Mouse (Mus musculus): ENCODE data around the gene Acmsd.

Gene Acmsd

DNA sequence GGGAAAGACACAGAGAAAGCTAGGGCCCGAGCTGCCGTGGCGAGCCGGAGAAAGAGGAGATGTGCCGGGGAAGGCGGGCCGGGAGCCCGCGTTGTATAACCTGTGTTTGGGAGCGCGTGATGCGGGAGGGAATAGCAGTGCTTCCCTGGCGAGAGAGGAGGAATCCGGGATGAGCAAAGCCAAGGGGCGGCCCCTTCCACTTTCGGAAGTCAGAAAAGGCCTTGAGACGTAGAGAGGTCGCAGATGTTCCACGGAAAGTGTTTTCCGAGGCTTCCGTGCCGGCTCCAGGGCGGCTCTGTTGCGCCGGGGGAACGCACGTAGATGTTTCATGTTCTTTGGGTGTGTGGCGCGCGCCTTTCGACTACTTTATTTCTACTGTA lies 45.3 kb downstream of the Acmsd start:
- no peak; the same call in 1 of the 2 replicates for ATAC-seq (ENCODE audit: insufficient number of reproducible peaks, low FRiP score, low TSS enrichment)

- no peak for ATAC-seq (ENCODE audit: insufficient number of reproducible peaks, low FRiP score, low TSS enrichment)
These were observed 46.0 kb downstream of the Acmsd start for GRCm38 (mm10) chr1:127775206-127775720.

DNA sequence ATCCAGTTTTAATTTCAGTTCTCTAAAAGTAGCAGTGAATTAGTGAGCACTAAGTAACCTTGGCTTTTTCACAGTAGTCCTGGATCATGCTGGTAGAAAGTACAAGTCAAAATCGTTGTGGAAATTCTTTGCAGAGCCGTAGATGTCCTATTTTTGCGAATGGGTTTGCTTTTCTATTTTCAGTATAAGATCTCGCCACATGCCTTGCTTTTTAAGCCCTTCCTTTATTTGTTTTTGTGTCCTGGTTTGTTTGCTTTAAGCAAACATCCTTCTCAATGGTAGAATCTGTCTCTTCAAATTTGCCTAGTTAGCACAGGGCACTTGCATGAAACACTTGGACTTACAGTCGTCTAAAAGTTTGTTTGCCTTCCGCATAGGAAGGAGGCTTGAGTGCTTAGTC lies 47.0 kb downstream of the Acmsd start:
- no peak for ATAC-seq (ENCODE audit: insufficient number of reproducible peaks, low FRiP score, low TSS enrichment)

DNA sequence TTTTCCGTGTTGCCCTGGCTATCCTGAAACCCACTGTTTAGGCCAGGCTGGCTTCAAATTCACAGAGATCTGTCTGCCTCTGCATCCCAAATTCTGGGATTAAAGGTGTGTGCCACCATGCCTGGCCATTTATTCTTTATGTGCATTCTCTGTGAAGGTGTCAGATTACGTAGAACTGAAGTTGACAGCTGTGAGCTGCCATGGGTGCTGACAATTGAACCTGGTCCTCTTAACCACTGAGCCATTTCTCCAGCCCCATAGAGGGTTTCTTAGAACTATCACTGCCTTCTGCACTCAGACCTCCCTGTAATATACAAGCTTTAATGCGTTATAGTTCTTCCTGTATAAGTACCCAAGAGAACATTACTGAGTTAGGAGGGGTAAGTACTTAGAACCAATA lies 49.4 kb downstream of the Acmsd start:
- ATAC-seq (ENCODE audit: insufficient number of reproducible peaks, low FRiP score, low TSS enrichment) = no peak

DNA sequence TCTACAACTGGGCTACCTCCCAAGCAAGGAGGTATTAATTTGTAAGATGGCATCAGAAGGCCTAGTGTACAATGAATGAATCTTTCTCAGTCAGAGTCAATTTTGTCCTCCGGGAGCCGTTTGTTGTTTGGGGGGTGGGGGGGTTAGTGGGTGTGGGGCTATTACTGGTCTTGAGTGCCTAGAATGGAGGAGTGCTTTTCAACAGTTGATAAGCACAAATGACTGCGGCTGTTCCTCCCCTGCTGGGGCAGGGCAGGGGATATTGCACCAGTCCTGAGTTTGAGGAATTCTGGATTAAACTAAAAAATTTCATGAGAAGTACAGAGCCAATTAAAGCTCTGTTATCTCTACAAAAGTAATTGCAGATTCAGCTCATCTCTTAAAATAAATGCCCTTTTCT lies 50.9 kb downstream of the Acmsd start:
- no peak for ATAC-seq (ENCODE audit: insufficient number of reproducible peaks, low FRiP score, low TSS enrichment)

DNA sequence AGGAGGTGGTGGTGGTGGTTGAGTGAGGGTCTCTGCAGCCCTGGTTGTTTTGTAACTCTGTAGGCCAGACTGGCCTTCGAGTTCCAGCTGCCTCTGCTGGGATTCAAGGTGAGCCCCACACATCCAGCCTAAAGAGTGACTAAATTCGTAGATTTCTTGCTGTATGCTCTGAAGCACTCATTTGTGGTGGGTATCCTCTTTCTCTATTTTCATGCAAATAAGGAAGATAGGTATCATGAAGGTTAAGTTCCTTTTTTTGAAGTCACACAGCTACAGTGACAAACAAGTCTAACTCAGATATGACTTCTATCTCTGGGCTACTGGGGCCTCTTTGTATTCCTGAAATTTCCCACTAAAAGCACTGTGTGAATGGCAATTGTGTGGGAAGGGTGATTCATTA lies 51.6 kb downstream of the Acmsd start:
- no peak for ATAC-seq (ENCODE audit: insufficient number of reproducible peaks, low FRiP score, low TSS enrichment)

GRCm38 (mm10) chr1:127783862-127784261 lies 54.6 kb downstream of the Acmsd start:
- no peak for ATAC-seq (ENCODE audit: insufficient number of reproducible peaks, low FRiP score, low TSS enrichment)

DNA sequence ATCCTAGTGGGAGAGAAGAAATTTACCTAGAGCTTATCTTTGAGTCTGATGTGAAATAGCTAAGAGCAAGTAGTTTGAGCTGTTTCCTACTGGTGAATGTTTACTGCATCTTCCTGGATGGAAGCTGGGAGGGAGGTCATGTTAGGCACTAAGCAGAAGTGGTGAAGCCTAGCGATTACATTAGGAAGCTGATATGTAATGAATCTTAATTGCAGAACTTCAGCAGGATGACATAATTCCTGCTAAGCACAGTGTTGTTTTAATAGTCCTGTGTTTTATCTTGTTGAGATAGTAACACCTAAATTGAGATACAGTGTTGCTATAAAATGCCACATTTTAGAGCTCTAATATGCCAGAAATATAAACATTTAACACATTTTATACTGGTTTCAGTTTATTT lies 56.7 kb downstream of the Acmsd start:
- ATAC-seq (ENCODE audit: insufficient number of reproducible peaks, low FRiP score, low TSS enrichment) = no peak

DNA sequence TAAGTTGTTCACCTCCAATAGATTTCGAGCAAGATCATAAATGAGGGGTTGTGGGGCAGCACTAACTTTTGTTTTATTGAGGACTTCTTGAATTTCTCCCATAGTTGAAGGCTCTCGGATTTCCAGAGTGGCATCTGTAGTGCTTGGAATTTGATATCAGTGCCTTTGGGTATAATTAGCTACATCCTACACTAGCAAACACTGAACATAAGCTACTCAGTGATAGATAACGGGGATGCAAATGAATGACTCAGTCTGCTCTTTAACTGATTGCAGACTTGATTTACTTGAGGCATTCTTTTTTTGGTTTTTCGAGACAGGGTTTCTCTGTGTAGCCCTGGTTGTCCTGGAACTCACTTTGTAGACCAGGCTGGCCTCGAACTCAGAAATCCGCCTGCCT lies 59.7 kb downstream of the Acmsd start:
- ATAC-seq (ENCODE audit: insufficient number of reproducible peaks, low FRiP score, low TSS enrichment) = no peak

DNA sequence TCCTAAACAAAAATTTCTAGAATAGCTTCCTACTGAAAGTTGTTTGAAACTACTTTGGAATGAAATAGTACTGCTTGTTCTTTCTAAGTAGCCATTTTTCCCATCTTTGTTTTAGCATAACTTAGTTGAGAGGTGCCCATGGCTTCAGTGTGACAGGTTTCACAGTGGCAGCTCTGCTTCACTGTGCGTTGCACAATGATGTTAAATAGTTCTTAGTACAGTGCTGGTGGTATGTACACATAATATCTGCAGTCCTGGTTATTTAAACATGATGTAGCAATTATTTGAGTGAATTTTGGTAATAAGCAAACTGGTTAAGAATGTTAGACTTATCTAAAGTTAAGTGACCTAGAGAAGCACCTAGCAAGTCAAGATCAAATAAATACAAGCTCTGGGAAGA lies 64.2 kb downstream of the Acmsd start:
- no peak for ATAC-seq (ENCODE audit: insufficient number of reproducible peaks, low FRiP score, low TSS enrichment)

- ATAC-seq (ENCODE audit: insufficient number of reproducible peaks, low FRiP score, low TSS enrichment) = no peak
These were observed 66.0 kb downstream of the Acmsd start for GRCm38 (mm10) chr1:127795087-127795769.

DNA sequence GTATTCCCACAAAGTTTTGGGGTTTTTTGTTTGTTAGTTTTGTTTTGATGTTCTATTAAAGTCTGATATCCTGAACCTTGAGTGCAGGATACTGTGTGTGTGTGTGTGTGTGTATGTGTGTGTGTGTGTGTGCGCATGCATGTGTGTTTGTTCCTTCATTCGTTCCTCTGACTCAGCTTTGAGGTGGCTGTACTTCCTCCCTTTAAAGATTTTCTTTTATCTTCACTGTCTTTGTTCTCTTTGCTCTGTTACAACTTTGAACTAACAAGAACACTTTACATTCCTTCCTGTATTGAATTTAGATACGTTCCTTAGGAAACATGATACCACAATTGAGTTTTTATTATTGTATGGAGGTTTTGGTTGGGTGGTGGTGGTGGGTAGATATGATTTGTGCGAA lies 67.1 kb downstream of the Acmsd start:
- ATAC-seq (ENCODE audit: insufficient number of reproducible peaks, low FRiP score, low TSS enrichment) = no peak

GRCm38 (mm10) chr1:127796752-127797151 lies 67.5 kb downstream of the Acmsd start:
- no peak for ATAC-seq (ENCODE audit: insufficient number of reproducible peaks, low FRiP score, low TSS enrichment)

DNA sequence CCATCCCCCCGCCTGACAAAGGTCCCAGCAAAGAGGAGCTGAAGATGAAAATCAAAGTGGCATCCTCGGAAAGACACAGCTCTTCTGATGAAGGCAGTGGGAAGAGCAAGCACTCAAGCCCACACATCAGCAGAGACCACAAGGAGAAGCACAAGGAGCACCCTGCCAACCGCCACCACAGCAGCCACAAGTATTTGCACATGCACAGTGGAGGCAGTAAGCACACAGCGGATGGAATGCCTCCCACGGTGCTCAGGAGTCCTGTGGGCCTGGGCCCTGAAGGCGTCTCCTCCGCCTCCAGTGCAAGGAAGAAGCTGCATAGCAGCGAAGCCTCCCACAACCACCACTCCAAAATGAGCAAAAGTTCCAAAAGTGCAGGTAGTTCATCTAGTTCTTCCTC lies 73.7 kb downstream of the Acmsd start:
- no peak for ATAC-seq (ENCODE audit: insufficient number of reproducible peaks, low FRiP score, low TSS enrichment)

- ATAC-seq (ENCODE audit: insufficient number of reproducible peaks, low FRiP score, low TSS enrichment) = no peak
These were observed 79.5 kb downstream of the Acmsd start for GRCm38 (mm10) chr1:127808671-127809070.

GRCm38 (mm10) chr1:127812929-127813328 lies 83.7 kb downstream of the Acmsd start:
- ATAC-seq (ENCODE audit: insufficient number of reproducible peaks, low FRiP score, low TSS enrichment) = no peak

DNA sequence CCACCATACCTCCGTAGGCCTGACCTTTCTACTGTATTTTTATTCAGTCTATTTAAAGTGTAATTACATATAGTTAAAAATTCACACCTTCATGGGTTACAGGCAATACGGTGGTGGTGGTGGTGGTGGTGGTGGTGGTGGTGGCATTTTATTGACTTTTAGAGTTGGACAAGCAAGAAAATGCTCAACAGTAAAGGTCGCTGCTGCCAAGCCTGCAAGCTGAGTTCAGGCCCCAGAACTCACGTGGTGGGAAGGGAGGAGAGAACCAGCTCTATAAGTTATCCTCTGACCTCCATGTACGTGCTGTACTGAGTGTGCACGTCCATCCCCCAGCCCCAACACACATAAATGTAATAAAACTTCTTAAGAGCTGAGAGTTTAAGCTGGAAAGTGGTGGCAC lies 87.2 kb downstream of the Acmsd start:
- no peak for ATAC-seq (ENCODE audit: insufficient number of reproducible peaks, low FRiP score, low TSS enrichment)
